Mouse (Mus musculus): Measurements from ENCODE around the gene Bid. TPM values are rescaled to one million over a fixed set of nuclear protein-coding genes. Genes with fewer than 3 reads are reported as not detected.

Bid gene
- 10 to 100 TPM; 26.5 to 28.0 TPM for total RNA-seq (2023)

GRCm38 (mm10) chr6:120916074-120916971 lies at the start of gene Bid:
TSS of gene Bid (minus strand) at chr6:120916853.

Other genes starting within 250 kb of the Bid start
- not detected for gene Slc25a18, start 143.3 kb downstream of the Bid start, total RNA-seq (2023)
- 100 to 1,000 TPM; 104 to 126 TPM for gene Atp6v1e1, start 94.1 kb downstream of the Bid start, total RNA-seq (2023)
- gene Bcl2l13, start 80.6 kb downstream of the Bid start, total RNA-seq (2023), result 10 to 100 TPM; 44.8 to 45.1 TPM
- 10 to 100 TPM; 34.3 to 37.0 TPM for gene Mical3, start 214.1 kb upstream of the Bid start, total RNA-seq (2023)

Data from T-cell, adult 66 days (primary cell).